Mouse (Mus musculus) layer of hippocampus, adult 2 months (tissue): ENCODE measurements around the gene Stat5b. TPM values are rescaled to one million over a fixed set of nuclear protein-coding genes. Genes with fewer than 3 reads are reported as not detected.

Source experiments
- DNase-seq, 2 experiments: peaks; one replicate each; pipeline ENCODE4 v3.0.0; 2022; ENCODE audit warnings: low spot score in 2 of 2
- H3K27ac ChIP-seq: fragments of 200-600 bp; 2 replicates; pipeline ENCODE4 v1.8.1; 2022
- H3K4me3 ChIP-seq: fragments of 200-600 bp; 2 replicates; pipeline ENCODE4 v1.8.1; 2022; ENCODE audit warnings: mild to moderate bottlenecking
- CTCF ChIP-seq: fragments of 200-600 bp; conservative IDR thresholded peaks from 2 replicates; pipeline ENCODE4 v1.8.1; 2022; ENCODE audit warnings: antibody characterized with exemption, mild to moderate bottlenecking, moderate library complexity
- long read RNA-seq, 2 experiments: library from polyadenylated mRNA; stranded (forward); transcript quantifications; one replicate each; pipeline ENCODE4 v2.0.0; 2021; ENCODE audit warnings: borderline mapping rate in 2 of 2
- total RNA-seq, 2 experiments: library from RNA; stranded (reverse); gene quantifications; 2 replicates each; pipeline ENCODE4 v1.2.3; 2021

The Stat5b gene
- total RNA-seq: 10 to 100 TPM; 11.6 to 13.8 TPM
- long read RNA-seq, experiment 1, full-length matches to known transcripts: 8 of 11 reads
- long read RNA-seq, experiment 1, partial matches to known transcripts: 0 of 11 reads
- long read RNA-seq, experiment 1, other reads (novel, unspliced or antisense): 3 of 11 reads
- long read RNA-seq, experiment 2, full-length matches to known transcripts: 13 of 22 reads
- long read RNA-seq, experiment 2, partial matches to known transcripts: 1 of 22 reads
- long read RNA-seq, experiment 2, other reads (novel, unspliced or antisense): 8 of 22 reads

- no peak for TF ChIP-seq CTCF
- Histone ChIP-seq H3K4me3 (peak within 1 kb of the TSS; percentile 71), H3K27ac (peak within 1 kb of the TSS; percentile 86)
- peak; percentile 17 to 57 for DNase-seq
Observed at GRCm38 (mm10) chr11:100850038-100850777, at the start of gene Stat5b. Gene Stat5b (minus strand): TSS chr11:100850724.

DNA sequence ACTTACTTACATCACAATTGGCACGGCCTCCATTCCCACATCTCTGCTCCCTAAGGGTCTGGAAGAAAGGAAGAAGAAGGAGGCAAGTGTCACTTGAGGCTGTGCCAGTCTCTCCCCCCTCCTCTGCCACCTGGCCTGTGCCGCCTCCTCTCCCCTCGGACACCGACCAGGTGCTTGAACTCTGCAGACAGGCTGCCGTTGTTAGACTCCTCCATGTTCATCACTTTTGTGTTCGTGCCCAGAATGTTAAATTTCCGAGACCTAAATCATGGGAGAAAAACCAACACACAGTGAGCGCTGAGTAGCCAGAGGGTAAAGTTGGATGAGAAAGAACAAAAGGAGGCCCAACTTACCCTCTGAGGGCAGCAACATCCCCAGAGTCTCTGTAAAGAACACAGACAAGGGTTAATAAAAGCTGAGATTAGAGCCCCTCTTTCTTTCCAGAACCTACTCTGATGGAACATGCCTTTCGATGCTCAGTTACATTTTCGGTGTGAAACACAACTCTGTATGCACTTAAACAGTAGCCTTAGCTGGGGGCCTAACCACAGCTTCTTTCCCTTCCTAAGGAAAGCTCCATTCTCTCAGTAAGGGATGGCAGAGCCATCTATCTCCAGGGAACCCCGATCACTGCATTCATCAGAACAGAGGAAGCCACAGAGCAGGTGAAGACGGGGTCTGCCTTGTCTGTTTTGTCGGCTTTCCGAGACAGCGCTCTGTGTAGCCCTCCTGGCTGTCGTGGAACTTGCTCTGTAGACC lies 48.1 kb upstream of the Stat5b start:
- Histone ChIP-seq H3K27ac (no peak overlapping the region), H3K4me3 (no peak overlapping the region)
- TF ChIP-seq CTCF: no peak
- DNase-seq: no peak

DNA sequence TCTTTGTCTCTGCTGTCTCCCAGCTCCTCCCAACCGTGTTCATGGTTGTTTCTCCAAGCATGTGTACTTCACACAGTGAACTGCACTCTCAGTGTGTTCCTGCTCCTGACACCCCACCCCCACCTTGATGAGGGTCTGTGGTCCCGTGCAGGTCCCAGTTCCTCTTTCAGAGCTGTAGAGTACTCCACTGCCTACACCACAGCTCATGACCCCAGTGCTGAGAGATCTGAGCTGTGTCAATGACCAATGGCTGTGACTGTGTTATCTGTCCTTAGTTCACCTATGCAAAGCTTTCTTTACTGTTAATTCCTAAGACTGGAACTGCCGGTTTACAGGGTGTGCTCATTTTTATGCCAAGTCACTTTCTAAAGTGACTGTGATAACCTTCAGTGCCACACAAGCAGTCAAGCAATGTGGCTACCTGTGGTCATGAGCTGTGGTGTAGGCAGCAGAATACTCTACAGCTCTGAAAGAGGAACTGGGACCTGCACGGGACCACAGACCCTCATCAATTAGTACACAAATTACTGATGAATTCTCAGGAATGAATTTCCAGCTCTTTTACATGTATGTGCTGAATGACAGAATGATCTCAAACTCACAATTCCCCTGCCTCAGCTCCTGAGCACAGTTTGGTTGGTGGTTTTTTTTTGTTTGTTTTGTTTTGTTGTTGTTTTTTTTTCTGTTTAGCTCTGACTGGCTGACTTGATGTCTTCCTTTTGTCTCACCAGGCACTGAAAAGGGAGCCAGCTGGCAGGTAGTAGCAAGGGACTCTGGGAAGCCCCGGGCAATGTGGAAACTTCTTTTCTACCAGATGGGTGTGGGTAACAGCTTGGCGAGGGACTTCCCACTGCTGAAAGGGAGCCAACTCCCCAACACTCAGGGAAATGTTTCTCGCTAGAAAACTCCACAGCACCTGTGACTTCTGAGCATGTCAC lies 47.0 kb upstream of the Stat5b start:
- peak; percentile 62 to 77 for DNase-seq
- TF ChIP-seq CTCF: no peak
- Histone ChIP-seq H3K4me3 (no peak overlapping the region), H3K27ac (no peak overlapping the region)

DNA sequence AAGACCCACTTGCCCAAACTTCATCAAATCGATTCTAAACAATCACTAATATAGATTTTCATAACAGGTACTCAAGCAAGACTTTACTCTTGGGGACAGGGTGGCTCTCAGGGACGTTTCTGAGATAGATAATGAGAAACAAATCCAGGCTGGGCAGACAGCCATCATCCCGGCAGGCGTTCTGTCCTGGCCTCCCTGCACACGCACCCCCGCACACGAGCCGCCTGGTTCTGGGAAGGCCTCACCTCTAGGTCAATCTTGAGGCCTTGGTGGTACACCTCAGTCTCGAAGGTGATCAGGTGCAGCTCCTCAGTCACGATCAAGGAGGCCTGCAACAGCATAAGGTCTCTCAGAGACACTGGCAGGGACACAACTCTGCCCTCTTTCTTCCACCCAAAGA lies 45.6 kb upstream of the Stat5b start:
- no peak overlapping the region for H3K27ac ChIP-seq
- TF ChIP-seq CTCF: no peak
- H3K4me3 ChIP-seq: no peak overlapping the region
- DNase-seq: no peak

GRCm38 (mm10) chr11:100894146-100894918 lies 43.8 kb upstream of the Stat5b start:
- Histone ChIP-seq H3K4me3 (no peak overlapping the region), H3K27ac (no peak overlapping the region)
- DNase-seq: no peak
- no peak for TF ChIP-seq CTCF

DNA sequence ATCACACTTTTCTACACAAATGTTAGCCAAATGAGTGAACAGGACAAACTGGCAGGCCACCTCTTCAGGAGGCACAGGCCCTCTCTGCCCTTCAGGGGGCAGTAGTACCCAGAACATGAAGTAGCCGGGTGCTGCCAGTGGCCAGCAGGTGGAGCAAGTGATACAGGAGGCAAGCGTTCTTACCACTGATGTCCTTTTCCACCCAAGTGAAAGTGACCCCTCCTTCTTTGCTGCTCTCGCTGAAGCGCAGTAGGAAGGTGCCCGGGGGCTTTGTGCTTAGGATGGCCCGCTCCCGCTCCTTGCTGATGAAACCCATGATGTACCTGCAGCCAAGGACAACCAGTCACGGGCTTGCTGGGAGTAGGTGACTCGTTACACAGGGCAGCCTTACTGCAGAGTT lies 43.0 kb upstream of the Stat5b start:
- Histone ChIP-seq H3K4me3 (no peak overlapping the region), H3K27ac (no peak overlapping the region)
- TF ChIP-seq CTCF: peak; percentile 100
- DNase-seq: peak; percentile 89 to 91

DNA sequence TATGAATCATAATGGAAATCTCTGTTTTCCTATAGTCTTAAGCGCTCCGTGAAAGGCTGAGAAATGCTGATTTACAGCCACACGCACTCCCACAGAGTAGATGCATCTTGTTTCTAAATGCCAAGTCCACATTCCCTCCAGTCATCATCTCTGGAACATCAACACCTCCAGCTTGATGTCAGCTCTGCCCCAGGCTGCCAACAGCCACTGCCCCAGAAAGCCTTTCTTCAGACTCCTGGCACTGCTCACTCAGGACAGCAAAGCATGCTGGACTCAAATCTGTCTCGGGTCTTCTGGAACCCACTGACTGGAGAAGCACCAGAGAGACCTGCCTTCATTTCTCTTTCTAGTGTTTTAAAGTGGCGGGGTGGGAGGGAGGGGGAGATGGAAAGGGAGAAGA lies 41.9 kb upstream of the Stat5b start:
- no peak overlapping the region for H3K4me3 ChIP-seq
- H3K27ac ChIP-seq: no peak overlapping the region
- no peak for TF ChIP-seq CTCF
- no peak for DNase-seq

DNA sequence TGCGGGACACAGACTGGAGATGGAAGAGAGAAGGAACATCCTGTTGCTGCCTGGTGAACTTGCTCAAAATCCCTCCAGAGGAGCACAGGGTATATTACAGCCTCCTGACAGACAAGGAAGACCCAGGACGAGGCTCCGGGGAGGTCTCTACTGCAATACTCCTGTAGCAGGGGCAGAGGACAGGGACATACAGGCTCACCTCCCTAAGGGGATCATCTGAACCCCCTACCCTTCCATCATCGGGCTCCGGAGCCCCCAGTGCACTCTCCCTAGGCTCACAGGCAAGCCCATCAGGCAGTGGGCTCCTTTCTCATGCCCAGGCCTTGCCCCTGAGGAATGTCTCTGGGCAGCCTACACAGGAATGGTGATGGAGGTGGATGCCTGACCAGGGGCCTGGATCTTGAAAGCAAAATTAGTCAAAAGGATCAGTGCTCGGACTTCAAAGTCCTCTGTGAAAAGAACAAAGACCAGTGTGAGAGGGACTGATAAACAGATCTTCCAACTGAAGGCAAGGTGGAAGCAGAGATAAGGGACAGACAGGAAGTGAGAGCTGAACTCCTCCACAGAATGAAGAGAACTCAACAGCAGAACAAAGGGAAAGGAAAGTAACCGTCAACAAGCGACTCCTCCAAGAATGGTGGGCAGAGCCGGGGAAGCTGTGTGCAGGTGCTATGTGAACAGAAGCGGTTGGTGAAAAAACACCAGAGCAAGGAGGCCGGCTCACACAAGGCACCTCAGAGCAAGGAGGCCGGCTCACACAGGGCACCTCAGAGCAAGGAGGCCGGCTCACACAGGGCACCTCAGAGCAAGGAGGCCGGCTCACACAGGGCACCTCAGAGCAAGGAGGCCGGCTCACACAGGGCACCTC lies 41.0 kb upstream of the Stat5b start:
- TF ChIP-seq CTCF: peak; percentile 39; the same call in 1 of the 2 replicates
- no peak for DNase-seq
- Histone ChIP-seq H3K4me3 (no peak overlapping the region), H3K27ac (no peak overlapping the region)

- no peak for DNase-seq
Observed at GRCm38 (mm10) chr11:100890481-100890880, 40.0 kb upstream of the Stat5b start.

GRCm38 (mm10) chr11:100888348-100888820 lies 37.9 kb upstream of the Stat5b start:
- no peak overlapping the region for H3K27ac ChIP-seq
- no peak for TF ChIP-seq CTCF
- DNase-seq: no peak

More at GRCm38 (mm10) chr11:100890481-100890880, 40.0 kb upstream of the Stat5b start:
- no peak overlapping the region for H3K4me3 ChIP-seq
- no peak for TF ChIP-seq CTCF
- no peak overlapping the region for H3K27ac ChIP-seq

GRCm38 (mm10) chr11:100887764-100888163 lies 37.2 kb upstream of the Stat5b start:
- no peak overlapping the region for H3K4me3 ChIP-seq
- no peak for TF ChIP-seq CTCF
- no peak overlapping the region for H3K27ac ChIP-seq
- DNase-seq: no peak

More at GRCm38 (mm10) chr11:100888348-100888820, 37.9 kb upstream of the Stat5b start:
- no peak overlapping the region for H3K4me3 ChIP-seq
